Mouse (Mus musculus): Measurements from ENCODE around the gene Adarb2. TPM values are rescaled to one million over a fixed set of nuclear protein-coding genes. Genes with fewer than 3 reads are reported as not detected.

Gene Adarb2
- total and polyA plus RNA-seq, 3 experiments, result not detected

GRCm38 (mm10) chr13:8515979-8516715 lies 313.5 kb downstream of the Adarb2 start:
- in situ Hi-C loops (cut with MboI; ENCODE audit: low pct_ligation_motif_present, low pct_unique_long_range_greater_than_20kb, low sequenced_read_pairs) (no loop called here), dilution Hi-C loops (cut with MboI; ENCODE audit: extremely low pct_ligation_motif_present, extremely low pct_unique_long_range_greater_than_20kb, low sequenced_read_pairs) (no loop called here)
- Histone ChIP-seq H3K79me2 (replicated peaks; ENCODE audit: control insufficient read depth, extremely low read depth, insufficient read depth, poor library complexity, severe bottlenecking) (no peaks in the 10 kb centered on the region), H3K27ac (ENCODE audit: insufficient read depth, low read depth) (no peak overlapping the region), H3K4me2 (ENCODE audit: insufficient read depth, low read depth, poor library complexity, severe bottlenecking) (no peak overlapping the region), H3K36me3 (replicated peaks in 1 of 2; ENCODE audit: control insufficient read depth in 1 of 2, insufficient read depth in 1 of 2, low read length in 1 of 2) (no peaks in the 10 kb centered on the region), H3K4me3 (replicated peaks in 1 of 3; ENCODE audit: low read depth in 2 of 3, low read length in 2 of 3, poor library complexity in 1 of 3) (no peak overlapping the region), H3K9me3 (replicated peaks; ENCODE audit: low read length) (no peaks in the 10 kb centered on the region), H3K4me1 (ENCODE audit: control insufficient read depth in 1 of 2, insufficient read depth in 2 of 2) (peaks cover 0 to 22% of the 10 kb centered on the region in 2 experiments; a peak in 2 of 4 replicates), H3K27me3 (replicated peaks) (no peaks in the 10 kb centered on the region), H3K9ac (ENCODE audit: insufficient read depth, low read depth) (no peak overlapping the region)
- no peak for TF ChIP-seq RCOR1 (conservative IDR thresholded peaks at IDR 0.05; ENCODE audit: low read depth, low read length)
- no peak for TF ChIP-seq POLR2A (IDR thresholded peaks at IDR 0.05; ENCODE audit: low read depth, low read length)
- no peak for TF ChIP-seq JUN (IDR thresholded peaks at IDR 0.05; ENCODE audit: insufficient read depth, low read depth, low read length)
- no peak for TF ChIP-seq TBP (conservative IDR thresholded peaks at IDR 0.05; ENCODE audit: low read depth, low read length)
- TF ChIP-seq MEF2A (IDR thresholded peaks at IDR 0.05; ENCODE audit: borderline replicate concordance, low read depth, low read length), result no peak
- TF ChIP-seq USF2 (conservative IDR thresholded peaks at IDR 0.05; ENCODE audit: low read depth, low read length), result no peak
- no peak for TF ChIP-seq ZC3H11A (IDR thresholded peaks at IDR 0.05; ENCODE audit: low read depth, low read length)
- no peak for TF ChIP-seq IRF4 (IDR thresholded peaks at IDR 0.05; ENCODE audit: low read depth, low read length)
- TF ChIP-seq CHD2 (IDR thresholded peaks at IDR 0.05; ENCODE audit: low read length), result no peak
- no peak for TF ChIP-seq NRF1 (IDR thresholded peaks at IDR 0.05; ENCODE audit: low read depth, low read length)
- no peak for TF ChIP-seq KAT2A (IDR thresholded peaks at IDR 0.05; ENCODE audit: insufficient replicate concordance, low read length)
- TF ChIP-seq ZKSCAN1 (IDR thresholded peaks at IDR 0.05; ENCODE audit: borderline replicate concordance, low read depth, low read length), result no peak
- no peak for TF ChIP-seq RAD21 (IDR thresholded peaks at IDR 0.05; ENCODE audit: low read depth, low read length)
- no peak for DNase-seq (ENCODE audit: extremely low read depth)

GRCm38 (mm10) chr13:8519204-8519603 lies 316.5 kb downstream of the Adarb2 start:
- Histone ChIP-seq H3K4me1 (ENCODE audit: control insufficient read depth in 1 of 2, insufficient read depth in 2 of 2) (peaks cover 0 to 19% of the 10 kb centered on the region in 2 experiments; a peak in 2 of 4 replicates), H3K27me3 (replicated peaks) (no peaks in the 10 kb centered on the region), H3K27ac (ENCODE audit: insufficient read depth, low read depth) (no peak overlapping the region), H3K4me3 (replicated peaks in 1 of 3; ENCODE audit: low read depth in 2 of 3, low read length in 2 of 3, poor library complexity in 1 of 3) (no peak overlapping the region), H3K79me2 (replicated peaks; ENCODE audit: control insufficient read depth, extremely low read depth, insufficient read depth, poor library complexity, severe bottlenecking) (no peaks in the 10 kb centered on the region), H3K9me3 (replicated peaks; ENCODE audit: low read length) (no peaks in the 10 kb centered on the region), H3K36me3 (replicated peaks in 1 of 2; ENCODE audit: control insufficient read depth in 1 of 2, insufficient read depth in 1 of 2, low read length in 1 of 2) (no peaks in the 10 kb centered on the region), H3K9ac (ENCODE audit: insufficient read depth, low read depth) (no peak overlapping the region), H3K4me2 (ENCODE audit: insufficient read depth, low read depth, poor library complexity, severe bottlenecking) (no peak overlapping the region)
- dilution Hi-C loops (cut with MboI; ENCODE audit: extremely low pct_ligation_motif_present, extremely low pct_unique_long_range_greater_than_20kb, low sequenced_read_pairs) (no loop called here), in situ Hi-C loops (cut with MboI; ENCODE audit: low pct_ligation_motif_present, low pct_unique_long_range_greater_than_20kb, low sequenced_read_pairs) (no loop called here)
- TF ChIP-seq TBP (conservative IDR thresholded peaks at IDR 0.05; ENCODE audit: low read depth, low read length), result no peak
- TF ChIP-seq JUND (conservative IDR thresholded peaks at IDR 0.05; ENCODE audit: low read depth, low read length), result no peak
- no peak for TF ChIP-seq CHD2 (IDR thresholded peaks at IDR 0.05; ENCODE audit: low read length)
- no peak for TF ChIP-seq ZMIZ1 (IDR thresholded peaks at IDR 0.05; ENCODE audit: low read depth, low read length)
- TF ChIP-seq USF1 (IDR thresholded peaks at IDR 0.05; ENCODE audit: low read depth, low read length), result no peak
- no peak for TF ChIP-seq ELF1 (IDR thresholded peaks at IDR 0.05; ENCODE audit: low read depth, low read length)
- TF ChIP-seq MXI1 (IDR thresholded peaks at IDR 0.05; ENCODE audit: low read depth, low read length), result no peak
- DNase-seq (ENCODE audit: extremely low read depth), result peak; percentile 23
